Mouse (Mus musculus): Measurements from ENCODE around the gene Ehd3.

DNA sequence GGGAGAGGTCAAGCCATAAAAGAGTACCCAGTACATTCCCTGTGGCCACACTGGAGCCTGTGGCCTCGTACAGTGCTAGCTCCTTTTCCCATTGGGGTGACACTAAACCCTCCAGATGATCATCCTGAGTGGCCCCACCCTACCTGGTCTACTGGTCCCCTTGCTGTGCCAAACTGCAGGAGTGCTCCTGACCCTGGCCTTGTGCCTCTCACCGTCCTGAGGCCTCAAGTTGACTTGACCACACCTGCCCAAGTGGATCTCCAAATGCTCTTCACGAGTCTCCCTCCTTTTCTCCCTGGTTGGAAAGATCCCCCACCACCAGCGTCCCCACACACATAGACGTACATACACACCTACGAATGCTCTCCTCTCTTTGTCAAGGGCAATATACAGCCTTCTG lies 76.4 kb downstream of the Ehd3 start:
- TF ChIP-seq GATA1 (IDR thresholded peaks at IDR 0.05; ENCODE audit: borderline replicate concordance, low read length) (no peak), FLI1 (IDR thresholded peaks at IDR 0.05; ENCODE audit: low read length) (no peak)
